Mouse (Mus musculus): ENCODE data around the gene Olfr557.
A peak's percentile ranks its signal among the peaks of the same experiment; 100 is the strongest.

Gene Olfr557

GRCm38 (mm10) chr7:102695358-102696125 lies at the start of gene Olfr557:
Gene Olfr557 (plus strand): TSS chr7:102695910.
- no peak for DNase-seq

GRCm38 (mm10) chr7:102658523-102658922 lies 37.2 kb upstream of the Olfr557 start, which contains the start of gene Olfr555:
Gene Olfr555 (plus strand): TSS chr7:102658823.
- no peak for DNase-seq

DNA sequence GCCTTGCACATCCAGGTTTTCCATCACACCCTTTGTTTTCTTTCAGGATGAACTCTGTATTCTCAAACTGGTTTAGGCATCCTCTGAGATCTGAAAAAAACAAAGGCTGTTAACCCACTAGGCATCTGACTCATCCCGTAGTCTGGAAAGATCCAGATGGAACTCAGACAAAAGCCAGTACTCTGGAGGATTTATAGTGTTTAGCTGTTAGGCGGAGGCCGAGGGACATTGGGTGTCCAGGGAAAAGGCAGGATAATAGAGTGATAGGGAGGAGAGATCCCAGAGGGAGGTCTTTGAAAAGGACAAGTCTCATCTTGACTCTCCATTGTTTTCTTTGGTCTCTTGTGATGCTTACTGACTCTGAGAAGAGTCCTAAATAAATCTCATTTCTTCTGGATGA lies 31.1 kb upstream of the Olfr557 start, which contains the start of gene Olfr556:
Gene Olfr556 (plus strand): TSS at position 301 of the 400 bp plus-strand sequence.
- DNase-seq: no peak

- DNase-seq: no peak
Measured at GRCm38 (mm10) chr7:102665378-102665777, 30.3 kb upstream of the Olfr557 start.

- DNase-seq: no peak
Measured at GRCm38 (mm10) chr7:102676225-102676624, 19.5 kb upstream of the Olfr557 start.

- no peak for DNase-seq
Measured at GRCm38 (mm10) chr7:102681916-102682315, 13.8 kb upstream of the Olfr557 start.

- peak; percentile 95 for DNase-seq
Measured at GRCm38 (mm10) chr7:102686944-102687501, 8.7 kb upstream of the Olfr557 start, which contains the start of gene Trim68. Gene Trim68 (minus strand): TSS chr7:102687327.

- no peak for DNase-seq
Measured at GRCm38 (mm10) chr7:102698461-102698860, 2.8 kb downstream of the Olfr557 start.

- no peak for DNase-seq
Measured at GRCm38 (mm10) chr7:102701915-102702314, 6.2 kb downstream of the Olfr557 start, which contains the start of gene Olfr558. Gene Olfr558 (plus strand): TSS chr7:102702215.

- no peak for DNase-seq
Measured at GRCm38 (mm10) chr7:102718970-102719369, 23.3 kb downstream of the Olfr557 start, which contains the start of gene Olfr33. Gene Olfr33 (minus strand): TSS chr7:102719070.

- DNase-seq: no peak
Measured at GRCm38 (mm10) chr7:102727391-102727790, 31.7 kb downstream of the Olfr557 start, which contains the start of gene Olfr559. Gene Olfr559 (minus strand): TSS chr7:102727491.

- DNase-seq: no peak
Measured at GRCm38 (mm10) chr7:102733793-102734192, 38.1 kb downstream of the Olfr557 start.

DNA sequence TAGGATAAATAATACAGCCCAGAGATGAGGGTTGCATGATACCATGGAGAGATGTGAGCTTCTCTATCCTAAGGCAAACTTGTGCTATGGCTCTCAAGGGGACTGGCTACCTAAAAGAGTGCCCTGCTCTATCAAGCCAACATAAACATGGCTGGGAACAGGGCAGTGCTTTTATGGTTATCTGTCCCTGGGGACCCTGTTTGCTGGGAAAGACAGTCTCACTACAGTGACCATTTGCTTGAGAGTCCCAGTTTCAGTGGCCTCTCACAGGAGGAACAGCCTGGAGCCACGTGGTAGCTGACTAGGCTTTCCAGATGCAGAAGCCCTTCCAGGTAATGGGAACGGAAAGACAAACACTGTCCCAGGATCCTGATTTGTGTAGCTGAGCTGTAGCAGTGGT lies 42.0 kb downstream of the Olfr557 start:
- DNase-seq: no peak
